Comparison of ENCODE assay signal across 24 mouse cellular contexts in genomic region chr11:54302606-54303005, GRCm38 (mm10). TPM values are rescaled to one million over a fixed set of nuclear protein-coding genes. Genes with fewer than 3 reads are reported as not detected.
DNase-seq lines count a peak whose midpoint lies in the region; ATAC-seq and TF ChIP-seq lines count a peak whose summit lies in the region.
"Had no signal": no experiment of that assay in that cellular context is flagged by ENCODE, and none has a peak within 500 bp of the region (broad histone marks: within the 10 kb centered on the region; RNA-seq: fewer than 3 reads in every experiment).

No protein-coding gene starts in this region.

- H3K36me3 ChIP-seq in forebrain, embryonic 11.5 days (ENCODE audit: control insufficient read depth, insufficient read depth, low read length), result no peaks in the 10 kb centered on the region
- no peaks in the 10 kb centered on the region for H3K36me3 ChIP-seq in forebrain, embryonic 12.5 days (replicated peaks)
- no peaks in the 10 kb centered on the region for H3K36me3 ChIP-seq in midbrain, embryonic 11.5 days (ENCODE audit: control insufficient read depth, insufficient read depth, low read length)
- no peaks in the 10 kb centered on the region for H3K36me3 ChIP-seq in midbrain, embryonic 10.5 days
- H3K36me3 ChIP-seq in hindbrain, postnatal 0 days (ENCODE audit: insufficient read depth, low read length), result no peaks in the 10 kb centered on the region
- no peaks in the 10 kb centered on the region for H3K36me3 ChIP-seq in neural tube, embryonic 14.5 days (ENCODE audit: control insufficient read depth, insufficient read depth, low read length)
- no peaks in the 10 kb centered on the region for H3K36me3 ChIP-seq in intestine, embryonic 15.5 days
- H3K36me3 ChIP-seq: embryonic facial prominence, embryonic 13.5 days; limb, embryonic 10.5 days had no signal

- no peak overlapping the region for H3K4me2 ChIP-seq in forebrain, embryonic 11.5 days (ENCODE audit: low read depth, low read length, severe bottlenecking)
- H3K4me2 ChIP-seq in forebrain, embryonic 12.5 days, result no peak overlapping the region
- H3K4me2 ChIP-seq in midbrain, embryonic 11.5 days, result no peak overlapping the region
- peak overlapping the region; percentile 69 for H3K4me2 ChIP-seq in hindbrain, postnatal 0 days (ENCODE audit: low read depth, low read length)
- peak overlapping the region; percentile 81; the same call in 1 of the 2 replicates for H3K4me2 ChIP-seq in neural tube, embryonic 14.5 days (ENCODE audit: low read depth, low read length)
- H3K4me2 ChIP-seq in intestine, embryonic 15.5 days (replicated peaks), result no peak overlapping the region

- H3K9ac ChIP-seq in forebrain, embryonic 11.5 days (ENCODE audit: low read length), result no peak overlapping the region
- no peak overlapping the region for H3K9ac ChIP-seq in forebrain, embryonic 12.5 days
- no peak overlapping the region for H3K9ac ChIP-seq in midbrain, embryonic 11.5 days (ENCODE audit: low read length)
- no peak overlapping the region for H3K9ac ChIP-seq in hindbrain, postnatal 0 days (replicated peaks; ENCODE audit: low read length)
- peak overlapping the region; percentile 86; the same call in 1 of the 2 replicates for H3K9ac ChIP-seq in neural tube, embryonic 14.5 days (replicated peaks; ENCODE audit: low read depth, low read length)
- no peak overlapping the region for H3K9ac ChIP-seq in intestine, embryonic 15.5 days
- H3K9ac ChIP-seq: embryonic facial prominence, embryonic 13.5 days had no signal

- H3K27ac ChIP-seq in forebrain, embryonic 11.5 days (ENCODE audit: low read depth, low read length), result no peak overlapping the region
- no peak overlapping the region for H3K27ac ChIP-seq in forebrain, embryonic 12.5 days
- H3K27ac ChIP-seq in midbrain, embryonic 11.5 days (ENCODE audit: low read depth, low read length), result no peak overlapping the region
- no peak overlapping the region for H3K27ac ChIP-seq in midbrain, embryonic 10.5 days (replicated peaks)
- H3K27ac ChIP-seq in hindbrain, postnatal 0 days, result peak overlapping the region; percentile 83; the same call in 1 of the 2 replicates
- H3K27ac ChIP-seq in neural tube, embryonic 14.5 days (ENCODE audit: low read depth, low read length), result peak overlapping the region; percentile 88
- no peak overlapping the region for H3K27ac ChIP-seq in intestine, embryonic 15.5 days
- H3K27ac ChIP-seq: embryonic facial prominence, embryonic 13.5 days; kidney, postnatal 0 days; limb, embryonic 10.5 days had no signal

- WGBS in forebrain, embryonic 11.5 days, result 81% methylated on average over 3 of the region's 3 CpGs
- 92% methylated on average over 3 of the region's 3 CpGs for WGBS in forebrain, embryonic 12.5 days
- WGBS in midbrain, embryonic 11.5 days, result 90% methylated on average over 3 of the region's 3 CpGs
- WGBS in midbrain, embryonic 10.5 days, result 98% methylated on average over 3 of the region's 3 CpGs
- 74% methylated on average over 3 of the region's 3 CpGs for WGBS in hindbrain, postnatal 0 days
- 90% methylated on average over 3 of the region's 3 CpGs for WGBS in neural tube, embryonic 14.5 days
- 91% methylated on average over 3 of the region's 3 CpGs for WGBS in intestine, embryonic 15.5 days

- TF ChIP-seq CTCF in hindbrain, postnatal 0 days (IDR thresholded peaks at IDR 0.05; ENCODE audit: low read depth), result no peak

- H3K4me3 ChIP-seq in forebrain, embryonic 11.5 days (ENCODE audit: low read depth, low read length), result no peak overlapping the region
- no peak overlapping the region for H3K4me3 ChIP-seq in forebrain, embryonic 12.5 days (replicated peaks)
- no peak overlapping the region for H3K4me3 ChIP-seq in midbrain, embryonic 11.5 days (ENCODE audit: low read depth, low read length)
- no peak overlapping the region for H3K4me3 ChIP-seq in midbrain, embryonic 10.5 days
- H3K4me3 ChIP-seq in hindbrain, postnatal 0 days (ENCODE audit: low read length), result no peak overlapping the region
- no peak overlapping the region; the same call in 1 of the 2 replicates for H3K4me3 ChIP-seq in neural tube, embryonic 14.5 days (ENCODE audit: low read depth, low read length)
- no peak overlapping the region for H3K4me3 ChIP-seq in intestine, embryonic 15.5 days (replicated peaks)
- H3K4me3 ChIP-seq: embryonic facial prominence, embryonic 13.5 days had no signal

- H3K9me3 ChIP-seq in forebrain, embryonic 11.5 days (ENCODE audit: control insufficient read depth, low read length), result no peaks in the 10 kb centered on the region; the same call in 1 of the 2 replicates
- H3K9me3 ChIP-seq in forebrain, embryonic 12.5 days, result peaks cover 9% of the 10 kb centered on the region; the same call in 1 of the 2 replicates
- no peaks in the 10 kb centered on the region for H3K9me3 ChIP-seq in midbrain, embryonic 11.5 days (ENCODE audit: control insufficient read depth, low read length)
- peaks cover 6% of the 10 kb centered on the region; the same call in 1 of the 2 replicates for H3K9me3 ChIP-seq in midbrain, embryonic 10.5 days (replicated peaks)
- no peaks in the 10 kb centered on the region for H3K9me3 ChIP-seq in hindbrain, postnatal 0 days (ENCODE audit: low read length)
- H3K9me3 ChIP-seq in neural tube, embryonic 14.5 days (ENCODE audit: control insufficient read depth, low read length), result no peaks in the 10 kb centered on the region
- no peaks in the 10 kb centered on the region; the same call in 1 of the 2 replicates for H3K9me3 ChIP-seq in intestine, embryonic 15.5 days
- H3K9me3 ChIP-seq: limb, embryonic 10.5 days had no signal

- 0 out of 2 replicates have a peak, but pooled peaks cover 5% of the 10 kb centered on the region for H3K4me1 ChIP-seq in forebrain, embryonic 11.5 days (replicated peaks; ENCODE audit: control insufficient read depth, insufficient read depth, low read length)
- peaks cover 28% of the 10 kb centered on the region for H3K4me1 ChIP-seq in forebrain, embryonic 12.5 days
- H3K4me1 ChIP-seq in midbrain, embryonic 11.5 days (ENCODE audit: control insufficient read depth, insufficient read depth, low read length), result peaks cover 19% of the 10 kb centered on the region
- peaks cover 45% of the 10 kb centered on the region for H3K4me1 ChIP-seq in midbrain, embryonic 10.5 days
- peaks cover 19% of the 10 kb centered on the region for H3K4me1 ChIP-seq in hindbrain, postnatal 0 days (ENCODE audit: insufficient read depth, low read length)
- peaks cover 29% of the 10 kb centered on the region for H3K4me1 ChIP-seq in neural tube, embryonic 14.5 days (ENCODE audit: control insufficient read depth, insufficient read depth, low read length)
- peaks cover 4% of the 10 kb centered on the region for H3K4me1 ChIP-seq in intestine, embryonic 15.5 days (replicated peaks)

- DNase-seq in forebrain, embryonic 11.5 days (ENCODE audit: low spot score), result peak; percentile 28
- peak; percentile 49 for DNase-seq in midbrain, embryonic 11.5 days (ENCODE audit: low spot score, missing footprints)
- no peak for DNase-seq in midbrain, embryonic 10.5 days (ENCODE audit: low spot score)
- DNase-seq in hindbrain, postnatal 0 days (ENCODE audit: low spot score), result no peak
- no peak for DNase-seq in gastrocnemius, postnatal 14 days
- DNase-seq: gastrocnemius, postnatal 36 days; kidney, adult 18-20 months; lung, adult 18-20 months had no signal

- no peak for ATAC-seq in forebrain, embryonic 11.5 days (replicated peaks; ENCODE audit: low FRiP score)
- no peak for ATAC-seq in forebrain, embryonic 12.5 days (ENCODE audit: low FRiP score)
- ATAC-seq in midbrain, embryonic 11.5 days (ENCODE audit: low FRiP score), result no peak
- no peak for ATAC-seq in hindbrain, postnatal 0 days
- ATAC-seq in neural tube, embryonic 14.5 days (ENCODE audit: low read depth), result no peak
- ATAC-seq in intestine, embryonic 15.5 days, result no peak

- no peaks in the 10 kb centered on the region for H3K27me3 ChIP-seq in forebrain, embryonic 11.5 days (ENCODE audit: control insufficient read depth, insufficient read depth, low read length)
- no peaks in the 10 kb centered on the region for H3K27me3 ChIP-seq in forebrain, embryonic 12.5 days
- no peaks in the 10 kb centered on the region for H3K27me3 ChIP-seq in midbrain, embryonic 11.5 days (ENCODE audit: control insufficient read depth, insufficient read depth, low read length)
- peaks cover 12% of the 10 kb centered on the region for H3K27me3 ChIP-seq in midbrain, embryonic 10.5 days (ENCODE audit: low read depth, poor library complexity, severe bottlenecking)
- no peaks in the 10 kb centered on the region for H3K27me3 ChIP-seq in hindbrain, postnatal 0 days (ENCODE audit: insufficient read depth, low read length)
- no peaks in the 10 kb centered on the region for H3K27me3 ChIP-seq in neural tube, embryonic 14.5 days (ENCODE audit: control insufficient read depth, insufficient read depth, low read length)
- H3K27me3 ChIP-seq in intestine, embryonic 15.5 days (replicated peaks), result peaks cover 8% of the 10 kb centered on the region; the same call in 1 of the 2 replicates

- intact Hi-C loops in gastrocnemius, postnatal 14 days (cut with DNase I; ENCODE audit: low total_unique reads), result loop anchor here (10.0 kb wide), 1 partner anchor 122 kb away; no protein-coding TSS in a partner anchor

RNA-seq across cellular contexts. Expression of gene Acsl6, which starts 1.0 kb away (rescaled TPM):
- polyA plus RNA-seq in forebrain, embryonic 11.5 days (2014; fragmentation: Nextera tagmentation; extraction: Ambion mirVana), result 16.7 and 17.9 TPM in 2 replicates
- 24.6 and 26.4 TPM in 2 replicates for polyA plus RNA-seq in forebrain, embryonic 12.5 days (2016; fragmentation: Nextera tagmentation; extraction: Ambion mirVana)
- 20.4 and 22.4 TPM in 2 replicates for polyA plus RNA-seq in midbrain, embryonic 11.5 days (2014; fragmentation: Nextera tagmentation; extraction: Ambion mirVana)
- polyA plus RNA-seq in midbrain, embryonic 10.5 days (2016; fragmentation: Nextera tagmentation; extraction: Ambion mirVana), result 14.4 and 20.4 TPM in 2 replicates
- 74.4 and 76.9 TPM in 2 replicates for total RNA-seq in hindbrain, postnatal 0 days (2014; rRNA removed)
- 58.2 and 60.1 TPM in 2 replicates for polyA plus RNA-seq in hindbrain, postnatal 0 days (2015; fragmentation: Nextera tagmentation; extraction: Ambion mirVana)
- polyA plus RNA-seq in neural tube, embryonic 14.5 days (2014; fragmentation: Nextera tagmentation; extraction: Ambion mirVana), result 50.9 and 51.3 TPM in 2 replicates
- 1.7 and 2.6 TPM in 2 replicates for polyA plus RNA-seq in intestine, embryonic 15.5 days (2015; fragmentation: Nextera tagmentation; extraction: Ambion mirVana)
- 10 to 100 TPM; 17.5 to 22.5 TPM for total RNA-seq in gastrocnemius, postnatal 14 days (2021)
- polyA plus RNA-seq: liver, adult 2 months had no signal

RNA-seq across cellular contexts. Expression of gene Il3, which starts 35.5 kb away (rescaled TPM):
- not detected in 2 replicates for polyA plus RNA-seq in forebrain, embryonic 11.5 days (2014; fragmentation: Nextera tagmentation; extraction: Ambion mirVana)
- not detected in 2 replicates for polyA plus RNA-seq in forebrain, embryonic 12.5 days (2016; fragmentation: Nextera tagmentation; extraction: Ambion mirVana)
- not detected in 2 replicates for polyA plus RNA-seq in midbrain, embryonic 11.5 days (2014; fragmentation: Nextera tagmentation; extraction: Ambion mirVana)
- not detected in 2 replicates for polyA plus RNA-seq in midbrain, embryonic 10.5 days (2016; fragmentation: Nextera tagmentation; extraction: Ambion mirVana)
- not detected in 2 replicates for total RNA-seq in hindbrain, postnatal 0 days (2014; rRNA removed)
- not detected in 2 replicates for polyA plus RNA-seq in hindbrain, postnatal 0 days (2015; fragmentation: Nextera tagmentation; extraction: Ambion mirVana)
- polyA plus RNA-seq in neural tube, embryonic 14.5 days (2014; fragmentation: Nextera tagmentation; extraction: Ambion mirVana), result not detected in 2 replicates
- not detected in 2 replicates for polyA plus RNA-seq in intestine, embryonic 15.5 days (2015; fragmentation: Nextera tagmentation; extraction: Ambion mirVana)
- not detected for total RNA-seq in gastrocnemius, postnatal 14 days (2021)
- total RNA-seq: adrenal gland, adult 18-20 months; adrenal gland, postnatal 4 days; gastrocnemius, postnatal 36 days; heart, adult 8-10 months; layer of hippocampus, adult 18-20 months; liver, adult 2 months; megakaryocyte, adult 5-6 weeks had no signal
- polyA plus RNA-seq: C2C12; embryonic facial prominence, embryonic 13.5 days; heart, embryonic 16.5 days; kidney, postnatal 0 days; limb, embryonic 10.5 days; liver, adult 2 months; spleen, adult 2 months; stomach, embryonic 14.5 days had no signal

RNA-seq across cellular contexts. Expression of gene Csf2, which starts 53.1 kb away (rescaled TPM):
- polyA plus RNA-seq in forebrain, embryonic 11.5 days (2014; fragmentation: Nextera tagmentation; extraction: Ambion mirVana), result not detected in 2 replicates
- polyA plus RNA-seq in forebrain, embryonic 12.5 days (2016; fragmentation: Nextera tagmentation; extraction: Ambion mirVana), result not detected in 2 replicates
- polyA plus RNA-seq in midbrain, embryonic 11.5 days (2014; fragmentation: Nextera tagmentation; extraction: Ambion mirVana), result not detected in 2 replicates
- polyA plus RNA-seq in midbrain, embryonic 10.5 days (2016; fragmentation: Nextera tagmentation; extraction: Ambion mirVana), result not detected in 2 replicates
- total RNA-seq in hindbrain, postnatal 0 days (2014; rRNA removed), result not detected in 2 replicates
- polyA plus RNA-seq in hindbrain, postnatal 0 days (2015; fragmentation: Nextera tagmentation; extraction: Ambion mirVana), result not detected in 2 replicates
- polyA plus RNA-seq in neural tube, embryonic 14.5 days (2014; fragmentation: Nextera tagmentation; extraction: Ambion mirVana), result not detected in 2 replicates
- polyA plus RNA-seq in intestine, embryonic 15.5 days (2015; fragmentation: Nextera tagmentation; extraction: Ambion mirVana), result 0.36 and 0.57 TPM in 2 replicates
- total RNA-seq in gastrocnemius, postnatal 14 days (2021), result not detected
- total RNA-seq: adrenal gland, adult 18-20 months; adrenal gland, postnatal 4 days; gastrocnemius, postnatal 36 days; layer of hippocampus, adult 18-20 months; liver, adult 2 months; megakaryocyte, adult 5-6 weeks had no signal
- polyA plus RNA-seq: C2C12; embryonic facial prominence, embryonic 13.5 days; heart, embryonic 16.5 days; kidney, postnatal 0 days; limb, embryonic 10.5 days; liver, adult 2 months; spleen, adult 2 months; stomach, embryonic 14.5 days had no signal

Comparison
In these comparisons a context has a peak if more than half of its experiments do, and no peak if none do; other contexts are left out.
1. DNase-seq: peak in forebrain, embryonic 11.5 days (single experiment) and midbrain, embryonic 11.5 days (single experiment); none in midbrain, embryonic 10.5 days (single experiment), hindbrain, postnatal 0 days (single experiment) and gastrocnemius, postnatal 14 days (single experiment).
2. H3K27ac ChIP-seq: peak in hindbrain, postnatal 0 days (single experiment) and neural tube, embryonic 14.5 days (single experiment); none in forebrain, embryonic 11.5 days (single experiment), forebrain, embryonic 12.5 days (single experiment), midbrain, embryonic 11.5 days (single experiment), midbrain, embryonic 10.5 days (single experiment) and intestine, embryonic 15.5 days (single experiment).
3. H3K4me2 ChIP-seq: peak in hindbrain, postnatal 0 days (single experiment) and neural tube, embryonic 14.5 days (single experiment); none in forebrain, embryonic 11.5 days (single experiment), forebrain, embryonic 12.5 days (single experiment), midbrain, embryonic 11.5 days (single experiment) and intestine, embryonic 15.5 days (single experiment).